Mouse (Mus musculus): ENCODE results near the gene Ms4a14. TPM values are rescaled to one million over a fixed set of nuclear protein-coding genes. Genes with fewer than 3 reads are reported as not detected.

Ms4a14 gene
- polyA plus RNA-seq, 1 experiment from 2014 or later = 0.05 TPM

Other genes starting within 250 kb of the Ms4a14 start
- gene Ms4a8a, start 233.4 kb downstream of the Ms4a14 start, polyA plus RNA-seq (2015; fragmentation: Nextera tagmentation; extraction: Ambion mirVana) = not detected in 2 replicates
- gene 1700017D01Rik, start 183.6 kb downstream of the Ms4a14 start, polyA plus RNA-seq (2015; fragmentation: Nextera tagmentation; extraction: Ambion mirVana) = not detected in 2 replicates
- not detected in 2 replicates for gene 1700025F22Rik, start 149.1 kb downstream of the Ms4a14 start, polyA plus RNA-seq (2015; fragmentation: Nextera tagmentation; extraction: Ambion mirVana)
- not detected in 2 replicates for gene Ms4a13, start 117.7 kb downstream of the Ms4a14 start, polyA plus RNA-seq (2015; fragmentation: Nextera tagmentation; extraction: Ambion mirVana)
- not detected in 2 replicates for gene Ms4a12, start 82.0 kb downstream of the Ms4a14 start, polyA plus RNA-seq (2015; fragmentation: Nextera tagmentation; extraction: Ambion mirVana)
- not detected in 2 replicates for gene Ms4a1, start 48.2 kb downstream of the Ms4a14 start, polyA plus RNA-seq (2015; fragmentation: Nextera tagmentation; extraction: Ambion mirVana)
- not detected in 2 replicates for gene Ms4a5, start 30.6 kb downstream of the Ms4a14 start, polyA plus RNA-seq (2015; fragmentation: Nextera tagmentation; extraction: Ambion mirVana)
- 9.4 and 9.8 TPM in 2 replicates for gene Ms4a7, start 21.7 kb upstream of the Ms4a14 start, polyA plus RNA-seq (2015; fragmentation: Nextera tagmentation; extraction: Ambion mirVana)
- gene Ms4a4a, start 61.1 kb upstream of the Ms4a14 start, polyA plus RNA-seq (2015; fragmentation: Nextera tagmentation; extraction: Ambion mirVana) = 12.4 and 16.0 TPM in 2 replicates
- 0.93 and 2.8 TPM in 2 replicates for gene Ms4a4c, start 90.3 kb upstream of the Ms4a14 start, polyA plus RNA-seq (2015; fragmentation: Nextera tagmentation; extraction: Ambion mirVana)
- gene Ms4a4b, start 129.1 kb upstream of the Ms4a14 start, polyA plus RNA-seq (2015; fragmentation: Nextera tagmentation; extraction: Ambion mirVana) = 0.19 and 0.27 TPM in 2 replicates
- gene Ms4a6c, start 154.9 kb upstream of the Ms4a14 start, polyA plus RNA-seq (2015; fragmentation: Nextera tagmentation; extraction: Ambion mirVana) = 9.4 and 10.4 TPM in 2 replicates
- 0.21 TPM in 1 of 2 replicates, not detected in the other for gene Gm8369, start 171.5 kb upstream of the Ms4a14 start, polyA plus RNA-seq (2015; fragmentation: Nextera tagmentation; extraction: Ambion mirVana)
- gene Ms4a6b, start 202.1 kb upstream of the Ms4a14 start, polyA plus RNA-seq (2015; fragmentation: Nextera tagmentation; extraction: Ambion mirVana) = 7.7 and 10.7 TPM in 2 replicates
- gene Ms4a4d, start 222.3 kb upstream of the Ms4a14 start, polyA plus RNA-seq (2015; fragmentation: Nextera tagmentation; extraction: Ambion mirVana) = 1.9 and 2.3 TPM in 2 replicates